Comparison of ENCODE assay signal across 11 mouse cellular contexts in genomic region chr10:99131298-99131697, GRCm38 (mm10). TPM values are rescaled to one million over a fixed set of nuclear protein-coding genes. Genes with fewer than 3 reads are reported as not detected.
DNase-seq lines count a peak whose midpoint lies in the region; ATAC-seq lines count a peak whose summit lies in the region.
"Had no signal": no experiment of that assay in that cellular context is flagged by ENCODE, and none has a peak within 500 bp of the region (broad histone marks: within the 10 kb centered on the region; RNA-seq: fewer than 3 reads in every experiment).

No protein-coding gene starts in this region.

- no peak overlapping the region for H3K4me3 ChIP-seq in hindbrain, embryonic 11.5 days (ENCODE audit: low read depth, low read length)
- no peak overlapping the region for H3K4me3 ChIP-seq in hindbrain, embryonic 14.5 days (replicated peaks; ENCODE audit: low read length)
- no peak overlapping the region for H3K4me3 ChIP-seq in neural tube, embryonic 13.5 days
- H3K4me3 ChIP-seq in macrophage (ENCODE audit: inconsistent target) = no peak overlapping the region
- H3K4me3 ChIP-seq: forebrain, embryonic 12.5 days; limb, embryonic 12.5 days had no signal

- H3K27ac ChIP-seq in hindbrain, embryonic 11.5 days (ENCODE audit: low read depth, low read length) = no peak overlapping the region
- H3K27ac ChIP-seq in hindbrain, embryonic 14.5 days = no peak overlapping the region
- no peak overlapping the region for H3K27ac ChIP-seq in neural tube, embryonic 13.5 days (replicated peaks)
- H3K27ac ChIP-seq in macrophage = peak overlapping the region; percentile 93
- H3K27ac ChIP-seq: forebrain, embryonic 12.5 days; limb, embryonic 12.5 days had no signal

- H3K4me1 ChIP-seq in hindbrain, embryonic 11.5 days (replicated peaks; ENCODE audit: control insufficient read depth, insufficient read depth, low read length) = no peaks in the 10 kb centered on the region
- H3K4me1 ChIP-seq in hindbrain, embryonic 14.5 days (replicated peaks; ENCODE audit: control insufficient read depth, insufficient read depth, low read length) = no peaks in the 10 kb centered on the region
- H3K4me1 ChIP-seq in neural tube, embryonic 13.5 days (replicated peaks) = peaks cover 22% of the 10 kb centered on the region

- H3K79me2 ChIP-seq in macrophage (ENCODE audit: inconsistent target) = no peaks in the 10 kb centered on the region

- no peaks in the 10 kb centered on the region for H3K36me3 ChIP-seq in hindbrain, embryonic 11.5 days (ENCODE audit: control insufficient read depth, insufficient read depth, low read length)
- peaks cover 24% of the 10 kb centered on the region; the same call in 1 of the 2 replicates for H3K36me3 ChIP-seq in hindbrain, embryonic 14.5 days (replicated peaks; ENCODE audit: control insufficient read depth, insufficient read depth)
- peaks cover 40% of the 10 kb centered on the region for H3K36me3 ChIP-seq in neural tube, embryonic 13.5 days
- no peaks in the 10 kb centered on the region for H3K36me3 ChIP-seq in macrophage (ENCODE audit: inconsistent target)

- no peaks in the 10 kb centered on the region for H3K9me3 ChIP-seq in hindbrain, embryonic 11.5 days (ENCODE audit: control insufficient read depth, low read length)
- no peaks in the 10 kb centered on the region for H3K9me3 ChIP-seq in hindbrain, embryonic 14.5 days (ENCODE audit: control insufficient read depth, low read length)
- H3K9me3 ChIP-seq in neural tube, embryonic 13.5 days = no peaks in the 10 kb centered on the region
- H3K9me3 ChIP-seq: forebrain, embryonic 12.5 days; limb, embryonic 12.5 days had no signal

- no peak overlapping the region for H3K4me2 ChIP-seq in hindbrain, embryonic 11.5 days (replicated peaks; ENCODE audit: low read depth, low read length)
- no peak overlapping the region for H3K4me2 ChIP-seq in hindbrain, embryonic 14.5 days (replicated peaks)
- no peak overlapping the region for H3K4me2 ChIP-seq in neural tube, embryonic 13.5 days
- H3K4me2 ChIP-seq: forebrain, embryonic 12.5 days; limb, embryonic 12.5 days had no signal

- no peak overlapping the region for H3K9ac ChIP-seq in hindbrain, embryonic 11.5 days (ENCODE audit: low read depth, low read length)
- H3K9ac ChIP-seq in hindbrain, embryonic 14.5 days = no peak overlapping the region
- no peak overlapping the region for H3K9ac ChIP-seq in neural tube, embryonic 13.5 days
- H3K9ac ChIP-seq: forebrain, embryonic 12.5 days; limb, embryonic 12.5 days had no signal

- ATAC-seq in hindbrain, embryonic 11.5 days (ENCODE audit: low FRiP score) = 0 out of 2 replicates have a peak, but pooled peaks have one; percentile 25
- ATAC-seq in hindbrain, embryonic 14.5 days (ENCODE audit: low FRiP score) = no peak
- 0 out of 2 replicates have a peak, but pooled peaks have one; percentile 48 for ATAC-seq in neural tube, embryonic 13.5 days (ENCODE audit: low read depth)

- DNase-seq in hindbrain, embryonic 11.5 days (ENCODE audit: low spot score) = no peak
- DNase-seq in hindbrain, embryonic 14.5 days (ENCODE audit: low spot score) = no peak
- no peak for DNase-seq in neural tube, embryonic 10.5 days (ENCODE audit: extremely low spot score, low spot score)
- peak; percentile 37 to 38 for DNase-seq in thymus, postnatal 36 days
- no peak for DNase-seq in spleen, postnatal 4 days (ENCODE audit: low spot score in 2 of 2)

- H3K27me3 ChIP-seq in hindbrain, embryonic 11.5 days (ENCODE audit: control insufficient read depth, insufficient read depth, low read length) = no peaks in the 10 kb centered on the region
- H3K27me3 ChIP-seq in hindbrain, embryonic 14.5 days (ENCODE audit: control insufficient read depth, insufficient read depth, low read length) = no peaks in the 10 kb centered on the region
- no peaks in the 10 kb centered on the region for H3K27me3 ChIP-seq in neural tube, embryonic 13.5 days
- H3K27me3 ChIP-seq: forebrain, embryonic 12.5 days; limb, embryonic 12.5 days had no signal

- WGBS in hindbrain, embryonic 11.5 days = 59% methylated on average over 5 of the region's 5 CpGs
- 47% methylated on average over 5 of the region's 5 CpGs for WGBS in hindbrain, embryonic 14.5 days
- 57% methylated on average over 5 of the region's 5 CpGs for WGBS in neural tube, embryonic 13.5 days
- 44% methylated on average over 5 of the region's 5 CpGs for WGBS in macrophage (ENCODE audit: missing documents)

RNA-seq across cellular contexts. Expression of gene Phxr2, which starts 5.2 kb away (rescaled TPM):
- polyA plus RNA-seq in hindbrain, embryonic 11.5 days (2014; fragmentation: Nextera tagmentation; extraction: Ambion mirVana) = not detected in 2 replicates
- not detected in 2 replicates for polyA plus RNA-seq in hindbrain, embryonic 14.5 days (2014; fragmentation: Nextera tagmentation; extraction: Ambion mirVana)
- not detected in 2 replicates for polyA plus RNA-seq in neural tube, embryonic 13.5 days (2015; fragmentation: Nextera tagmentation; extraction: Ambion mirVana)
- total RNA-seq in macrophage (2018; cell fraction: chromatin; rRNA removed) = under 1 TPM in 2 of 26 experiments, not detected in 24; 0.66 to 0.92 TPM
- not detected for total RNA-seq in macrophage (2018; cell fraction: cytosol; rRNA removed)
- under 1 TPM in 2 of 26 experiments, not detected in 24; 0.58 to 0.60 TPM for total RNA-seq in macrophage (2018; cell fraction: nucleus; rRNA removed)
- polyA plus RNA-seq in macrophage (2018) = not detected in 3 replicates
- total RNA-seq: hematopoietic stem cell, adult 5-6 weeks had no signal
- polyA plus RNA-seq: forebrain, embryonic 12.5 days; gonadal fat pad, adult 2 months had no signal

RNA-seq across cellular contexts. Expression of gene Galnt4, which starts 23.3 kb away (rescaled TPM):
- polyA plus RNA-seq in hindbrain, embryonic 11.5 days (2014; fragmentation: Nextera tagmentation; extraction: Ambion mirVana) = 4.2 and 4.7 TPM in 2 replicates
- 4.5 and 4.7 TPM in 2 replicates for polyA plus RNA-seq in hindbrain, embryonic 14.5 days (2014; fragmentation: Nextera tagmentation; extraction: Ambion mirVana)
- 3.0 and 3.7 TPM in 2 replicates for polyA plus RNA-seq in neural tube, embryonic 13.5 days (2015; fragmentation: Nextera tagmentation; extraction: Ambion mirVana)
- total RNA-seq in macrophage (2018; cell fraction: chromatin; rRNA removed) = 10 to 100 TPM in 8 of 26 experiments, 1 to 10 TPM in 18; 2.3 to 21.3 (median 6.9) TPM
- total RNA-seq in macrophage (2018; cell fraction: cytosol; rRNA removed) = 10 to 100 TPM in 22 of 26 experiments, 1 to 10 TPM in 4; 8.1 to 22.5 (median 12.6) TPM
- total RNA-seq in macrophage (2018; cell fraction: nucleus; rRNA removed) = 10 to 100 TPM; 10.3 to 34.8 (median 15.7) TPM
- 12.3 to 14.2 TPM (median 13.0 TPM) in 3 replicates for polyA plus RNA-seq in macrophage (2018)

RNA-seq across cellular contexts. Expression of gene Poc1b, which starts 24.5 kb away (rescaled TPM):
- 26.5 and 34.1 TPM in 2 replicates for polyA plus RNA-seq in hindbrain, embryonic 11.5 days (2014; fragmentation: Nextera tagmentation; extraction: Ambion mirVana)
- polyA plus RNA-seq in hindbrain, embryonic 14.5 days (2014; fragmentation: Nextera tagmentation; extraction: Ambion mirVana) = 12.5 and 17.3 TPM in 2 replicates
- 12.2 and 13.3 TPM in 2 replicates for polyA plus RNA-seq in neural tube, embryonic 13.5 days (2015; fragmentation: Nextera tagmentation; extraction: Ambion mirVana)
- total RNA-seq in macrophage (2018; cell fraction: chromatin; rRNA removed) = 10 to 100 TPM in 14 of 26 experiments, 1 to 10 TPM in 12; 1.6 to 21.4 (median 11.5) TPM
- total RNA-seq in macrophage (2018; cell fraction: cytosol; rRNA removed) = 10 to 100 TPM in 20 of 26 experiments, 1 to 10 TPM in 6; 8.0 to 19.3 (median 10.7) TPM
- 10 to 100 TPM in 10 of 26 experiments, 1 to 10 TPM in 16; 3.4 to 18.9 (median 8.6) TPM for total RNA-seq in macrophage (2018; cell fraction: nucleus; rRNA removed)
- polyA plus RNA-seq in macrophage (2018) = 12.0 to 22.8 TPM (median 12.8 TPM) in 3 replicates

Comparison
In these comparisons a context has a peak if more than half of its experiments do, and no peak if none do; other contexts are left out.
1. DNase-seq: peak in thymus, postnatal 36 days (2 of 2); none in hindbrain, embryonic 11.5 days (single experiment), hindbrain, embryonic 14.5 days (single experiment), neural tube, embryonic 10.5 days (single experiment) and spleen, postnatal 4 days (0 of 2).